Mouse (Mus musculus): Measurements from ENCODE around the gene Gsk3a.

Gene Gsk3a

DNA sequence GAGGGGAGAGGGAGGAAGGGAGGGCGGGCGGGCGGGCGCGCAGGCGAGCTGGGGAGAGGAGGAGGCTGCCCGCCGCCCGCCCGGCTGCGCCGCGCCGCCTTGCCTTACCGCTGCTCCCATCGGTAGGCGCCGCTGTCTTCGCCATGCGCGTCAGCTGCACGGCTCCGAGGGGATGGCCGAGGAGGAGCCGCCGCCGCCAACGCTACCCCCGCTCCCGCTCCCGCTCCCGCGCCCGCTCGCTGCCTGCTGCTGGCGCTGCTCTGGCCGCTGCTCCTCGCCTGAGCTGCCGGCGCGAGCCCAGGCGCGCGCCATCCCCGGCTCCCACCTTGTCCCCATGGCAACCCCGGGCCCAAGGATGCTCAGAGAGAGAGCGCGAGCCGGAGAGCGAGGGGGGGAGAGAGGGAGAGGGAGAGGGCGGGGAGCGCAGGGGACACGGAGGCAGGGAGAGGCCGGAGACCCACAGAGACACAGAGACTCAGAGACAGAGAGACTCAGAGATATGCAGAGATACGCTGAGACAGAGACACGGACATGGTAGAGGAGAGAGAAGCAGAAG, 58.0 kb downstream of the Gsk3a start, which contains the start of gene Pou2f2:
TSS of gene Pou2f2 (minus strand) at position 121 of the 556 bp plus-strand sequence.
- DNase-seq = peak; percentile 87

DNA sequence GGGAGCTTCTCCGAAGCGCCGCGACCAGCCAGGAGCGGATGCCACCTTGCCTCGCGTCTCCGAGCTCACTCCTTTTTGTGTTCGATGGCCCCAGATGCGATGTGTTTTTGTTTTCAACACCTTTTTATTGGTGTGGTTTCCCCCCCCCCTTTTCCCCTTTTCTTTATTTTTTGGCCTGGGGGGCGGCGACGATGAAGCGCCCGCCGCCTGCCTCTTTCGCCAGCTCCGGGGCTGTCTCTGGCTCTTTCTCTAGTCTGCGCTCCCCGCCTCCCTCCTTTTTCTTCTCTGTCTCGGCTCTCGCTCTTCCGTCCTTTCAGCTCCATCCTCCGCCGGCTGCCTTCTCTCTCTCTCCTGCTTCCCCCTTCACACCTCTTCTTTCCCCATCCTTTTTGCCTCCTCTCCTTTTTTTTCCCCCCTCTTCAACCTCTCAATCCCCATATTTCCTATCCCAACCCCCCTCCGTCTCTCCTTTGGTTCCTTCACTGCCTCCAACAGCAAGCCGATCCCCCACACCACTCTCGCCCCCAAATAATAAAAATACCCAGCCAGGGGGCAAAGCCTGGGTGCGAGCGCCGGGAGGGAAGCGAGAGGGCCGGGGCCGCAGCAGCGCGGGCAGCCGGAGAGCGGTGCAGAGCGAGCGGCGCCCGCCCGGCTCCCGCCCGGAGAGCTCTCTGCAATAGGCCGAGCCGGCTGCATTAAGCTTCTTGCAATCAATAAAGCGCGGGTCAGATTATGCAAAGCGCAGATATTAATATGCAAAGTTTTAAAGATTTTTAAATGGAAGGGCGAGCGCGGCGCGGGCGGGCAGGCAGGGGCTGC, 58.7 kb downstream of the Gsk3a start:
- peak; percentile 39 for DNase-seq

DNA sequence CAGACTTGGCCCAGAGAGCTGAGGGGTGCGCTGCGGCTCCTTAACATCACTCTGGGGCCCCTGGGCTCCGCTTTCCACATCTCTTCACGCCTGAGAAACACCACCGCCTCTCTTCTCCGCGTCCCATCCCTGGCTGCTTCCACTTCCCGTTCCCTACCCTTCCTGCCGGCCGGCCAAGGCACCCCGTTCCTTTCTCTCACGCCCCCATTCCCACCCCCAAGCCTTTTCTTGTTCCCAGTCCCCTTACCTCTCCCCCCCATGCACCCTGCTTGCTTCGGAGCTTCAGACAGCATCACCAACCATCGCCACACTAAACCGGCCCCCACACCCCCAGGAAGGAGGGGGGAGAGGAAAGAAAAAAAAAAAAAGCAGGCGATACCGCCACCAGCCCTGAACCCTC, 59.3 kb downstream of the Gsk3a start:
- DNase-seq = no peak

Measured in thymus, postnatal 4 days (tissue).